Comparison of ENCODE assay signal across 14 mouse cellular contexts in genomic region chr1:133421061-133421460, GRCm38 (mm10). TPM values are rescaled to one million over a fixed set of nuclear protein-coding genes. Genes with fewer than 3 reads are reported as not detected.
A peak's percentile ranks its signal among the peaks of the same experiment; 100 is the strongest.
DNase-seq lines count a peak whose midpoint lies in the region; ATAC-seq and TF ChIP-seq lines count a peak whose summit lies in the region.
"Had no signal": no experiment of that assay in that cellular context is flagged by ENCODE, and none has a peak within 500 bp of the region (broad histone marks: within the 10 kb centered on the region; RNA-seq: fewer than 3 reads in every experiment).

No protein-coding gene starts in this region.

- H3K4me1 ChIP-seq in forebrain, postnatal 0 days (ENCODE audit: insufficient read depth): peaks cover 6% of the 10 kb centered on the region; the same call in 1 of the 2 replicates
- H3K4me1 ChIP-seq in forebrain, embryonic 16.5 days (replicated peaks; ENCODE audit: control insufficient read depth, insufficient read depth, low read length): peaks cover 22% of the 10 kb centered on the region
- peaks cover 31% of the 10 kb centered on the region for H3K4me1 ChIP-seq in kidney, adult 2 months (ENCODE audit: control insufficient read depth, insufficient read depth, low read length)
- peaks cover 27% of the 10 kb centered on the region for H3K4me1 ChIP-seq in brown adipose tissue, adult 24 weeks (ENCODE audit: control insufficient read depth, insufficient read depth, insufficient read length, low read length)
- H3K4me1 ChIP-seq in intestine, postnatal 0 days (replicated peaks; ENCODE audit: control insufficient read depth, insufficient read depth, low read length): peaks cover 23% of the 10 kb centered on the region
- peaks cover 22% of the 10 kb centered on the region for H3K4me1 ChIP-seq in liver, postnatal 0 days (ENCODE audit: insufficient read depth)

- H3K9ac ChIP-seq in forebrain, postnatal 0 days: no peak overlapping the region
- H3K9ac ChIP-seq in forebrain, embryonic 16.5 days (replicated peaks; ENCODE audit: low read depth, low read length): no peak overlapping the region
- H3K9ac ChIP-seq in intestine, postnatal 0 days (ENCODE audit: low read depth, low read length): no peak overlapping the region
- no peak overlapping the region for H3K9ac ChIP-seq in liver, postnatal 0 days (replicated peaks)
- H3K9ac ChIP-seq: liver, embryonic 12.5 days had no signal

- no peaks in the 10 kb centered on the region for H3K9me3 ChIP-seq in forebrain, postnatal 0 days (ENCODE audit: low read length)
- no peaks in the 10 kb centered on the region for H3K9me3 ChIP-seq in forebrain, embryonic 16.5 days (ENCODE audit: control insufficient read depth, low read length)
- no peaks in the 10 kb centered on the region for H3K9me3 ChIP-seq in intestine, postnatal 0 days (ENCODE audit: control insufficient read depth)
- H3K9me3 ChIP-seq in liver, postnatal 0 days (ENCODE audit: low read length): no peaks in the 10 kb centered on the region
- H3K9me3 ChIP-seq: liver, embryonic 12.5 days; megakaryocyte, embryonic 14.5 days had no signal

- TF ChIP-seq EP300 in liver, postnatal 0 days (IDR thresholded peaks at IDR 0.05; ENCODE audit: low read depth): no peak

- no peak for TF ChIP-seq POLR2A in kidney, adult 2 months (IDR thresholded peaks at IDR 0.05; ENCODE audit: low read depth, low read length)

- no peaks in the 10 kb centered on the region for H3K36me3 ChIP-seq in forebrain, postnatal 0 days (ENCODE audit: insufficient read depth)
- no peaks in the 10 kb centered on the region for H3K36me3 ChIP-seq in forebrain, embryonic 16.5 days (ENCODE audit: control insufficient read depth, insufficient read depth)
- no peaks in the 10 kb centered on the region for H3K36me3 ChIP-seq in kidney, adult 2 months (ENCODE audit: control insufficient read depth, insufficient read depth, low read length)
- H3K36me3 ChIP-seq in intestine, postnatal 0 days (ENCODE audit: control insufficient read depth, insufficient read depth): no peaks in the 10 kb centered on the region
- no peaks in the 10 kb centered on the region for H3K36me3 ChIP-seq in liver, postnatal 0 days (replicated peaks; ENCODE audit: insufficient read depth, low read length)
- H3K36me3 ChIP-seq: liver, embryonic 12.5 days had no signal

- 70% methylated on average over 2 of the region's 2 CpGs for WGBS in forebrain, postnatal 0 days
- WGBS in forebrain, embryonic 16.5 days: 59% methylated on average over 2 of the region's 2 CpGs
- 58% methylated on average over 2 of the region's 2 CpGs for WGBS in kidney, adult 2 months
- WGBS in intestine, postnatal 0 days: 62% methylated on average over 2 of the region's 2 CpGs
- 63% methylated on average over 2 of the region's 2 CpGs for WGBS in liver, postnatal 0 days (ENCODE audit: insufficient replicate concordance)

- ATAC-seq in forebrain, postnatal 0 days: no peak
- ATAC-seq in forebrain, embryonic 16.5 days: no peak
- no peak for ATAC-seq in intestine, postnatal 0 days
- ATAC-seq in liver, postnatal 0 days: no peak
- ATAC-seq in inflammation-experienced regulatory T-cells, adult 6 months: no peak
- ATAC-seq: activated CD4-positive, CD25-positive, alpha-beta regulatory T cell, adult 4 months; liver, embryonic 12.5 days had no signal

- no peaks in the 10 kb centered on the region for H3K27me3 ChIP-seq in forebrain, postnatal 0 days (ENCODE audit: insufficient read depth, low read length)
- peaks cover 4% of the 10 kb centered on the region; the same call in 1 of the 2 replicates for H3K27me3 ChIP-seq in forebrain, embryonic 16.5 days (replicated peaks; ENCODE audit: control insufficient read depth, insufficient read depth, low read length)
- no peaks in the 10 kb centered on the region for H3K27me3 ChIP-seq in kidney, adult 2 months (replicated peaks; ENCODE audit: control insufficient read depth, insufficient read depth, low read length)
- no peaks in the 10 kb centered on the region for H3K27me3 ChIP-seq in intestine, postnatal 0 days (replicated peaks; ENCODE audit: control insufficient read depth, insufficient read depth, low read length)
- peaks cover 7% of the 10 kb centered on the region for H3K27me3 ChIP-seq in liver, postnatal 0 days (ENCODE audit: insufficient read depth, low read length)

- H3K4me3 ChIP-seq in forebrain, postnatal 0 days (ENCODE audit: low read depth, low read length): no peak overlapping the region
- H3K4me3 ChIP-seq in forebrain, embryonic 16.5 days (replicated peaks; ENCODE audit: low read length): no peak overlapping the region
- peak overlapping the region; percentile 0; the same call in 1 of the 2 replicates for H3K4me3 ChIP-seq in kidney, adult 2 months (ENCODE audit: insufficient read depth, low read depth, low read length)
- peak overlapping the region; percentile 88 for H3K4me3 ChIP-seq in brown adipose tissue, adult 24 weeks (ENCODE audit: insufficient read depth, low read depth, low read length)
- H3K4me3 ChIP-seq in intestine, postnatal 0 days (ENCODE audit: low read depth, low read length): peak overlapping the region; percentile 84; the same call in 1 of the 2 replicates
- H3K4me3 ChIP-seq in liver, postnatal 0 days (ENCODE audit: low read depth, low read length): no peak overlapping the region
- H3K4me3 ChIP-seq: liver, embryonic 12.5 days; megakaryocyte, embryonic 14.5 days had no signal

- no peak overlapping the region for H3K27ac ChIP-seq in forebrain, postnatal 0 days (ENCODE audit: low read depth, low read length)
- no peak overlapping the region for H3K27ac ChIP-seq in forebrain, embryonic 16.5 days (ENCODE audit: low read length)
- peak overlapping the region; percentile 24 for H3K27ac ChIP-seq in kidney, adult 2 months (ENCODE audit: insufficient read depth, low read depth, low read length)
- H3K27ac ChIP-seq in brown adipose tissue, adult 24 weeks (replicated peaks; ENCODE audit: low read depth, low read length): 0 out of 2 replicates have a peak overlapping the region, but pooled peaks have one; percentile 93
- H3K27ac ChIP-seq in intestine, postnatal 0 days (ENCODE audit: low read depth, low read length): no peak overlapping the region
- no peak overlapping the region for H3K27ac ChIP-seq in liver, postnatal 0 days (ENCODE audit: low read depth)
- H3K27ac ChIP-seq: left cerebral cortex, adult 2 months; liver, embryonic 12.5 days had no signal

- no peak for TF ChIP-seq CTCF in forebrain, postnatal 0 days (IDR thresholded peaks at IDR 0.05; ENCODE audit: low read depth)
- no peak for TF ChIP-seq CTCF in kidney, adult 2 months (conservative IDR thresholded peaks at IDR 0.05; ENCODE audit: insufficient read depth, insufficient read length, low read depth, low read length)
- TF ChIP-seq CTCF in intestine, postnatal 0 days (IDR thresholded peaks at IDR 0.05; ENCODE audit: low read depth): no peak
- no peak for TF ChIP-seq CTCF in liver, postnatal 0 days (IDR thresholded peaks at IDR 0.05; ENCODE audit: low read depth)

- peak overlapping the region; percentile 13; the same call in 1 of the 2 replicates for H3K4me2 ChIP-seq in forebrain, postnatal 0 days (ENCODE audit: low read depth)
- no peak overlapping the region for H3K4me2 ChIP-seq in forebrain, embryonic 16.5 days (ENCODE audit: low read length)
- peak overlapping the region; percentile 79 for H3K4me2 ChIP-seq in intestine, postnatal 0 days (replicated peaks; ENCODE audit: low read depth)
- no peak overlapping the region for H3K4me2 ChIP-seq in liver, postnatal 0 days (ENCODE audit: low read depth, low read length)
- H3K4me2 ChIP-seq: liver, embryonic 12.5 days had no signal

- no peak for DNase-seq in forebrain, postnatal 0 days
- DNase-seq in kidney, adult 2 months: no peak
- DNase-seq in kidney, postnatal 25 days: no peak
- DNase-seq in liver, postnatal 0 days: no peak
- DNase-seq: cerebellum, postnatal 14 days had no signal

RNA-seq across cellular contexts. Expression of gene Sox13, which starts 3.1 kb away (rescaled TPM):
- 8.0 and 9.7 TPM in 2 replicates for total RNA-seq in forebrain, postnatal 0 days (2014; rRNA removed)
- polyA plus RNA-seq in forebrain, postnatal 0 days (2015; fragmentation: Nextera tagmentation; extraction: Ambion mirVana): 2.0 and 3.0 TPM in 2 replicates
- 3.6 and 4.4 TPM in 2 replicates for polyA plus RNA-seq in forebrain, embryonic 16.5 days (2015; fragmentation: Nextera tagmentation; extraction: Ambion mirVana)
- 46.7 and 51.2 TPM in 2 replicates for polyA plus RNA-seq in kidney, adult 2 months (2012; rRNA removed)
- 5.5 and 6.6 TPM in 2 replicates for polyA plus RNA-seq in brown adipose tissue, adult 24 weeks (2012; ENCODE audit: insufficient read depth, insufficient read length, missing spikeins)
- 12.3 and 12.6 TPM in 2 replicates for polyA plus RNA-seq in intestine, postnatal 0 days (2015; fragmentation: Nextera tagmentation; extraction: Ambion mirVana)
- polyA plus RNA-seq in liver, postnatal 0 days (2015; fragmentation: Nextera tagmentation; extraction: Ambion mirVana): 1.3 and 1.9 TPM in 2 replicates
- polyA plus RNA-seq in inflammation-experienced regulatory T-cells, adult 6 months (2017; shearing (Covaris generic)): not detected
- polyA plus RNA-seq: activated CD4-positive, CD25-positive, alpha-beta regulatory T cell, adult 4 months had no signal

RNA-seq across cellular contexts. Expression of gene Etnk2, which starts 57.7 kb away (rescaled TPM):
- 15.5 and 25.3 TPM in 2 replicates for total RNA-seq in forebrain, postnatal 0 days (2014; rRNA removed)
- 10.3 and 17.6 TPM in 2 replicates for polyA plus RNA-seq in forebrain, postnatal 0 days (2015; fragmentation: Nextera tagmentation; extraction: Ambion mirVana)
- polyA plus RNA-seq in forebrain, embryonic 16.5 days (2015; fragmentation: Nextera tagmentation; extraction: Ambion mirVana): 4.5 and 9.5 TPM in 2 replicates
- polyA plus RNA-seq in kidney, adult 2 months (2012; rRNA removed): 5.4 and 5.6 TPM in 2 replicates
- not detected in 2 replicates for polyA plus RNA-seq in brown adipose tissue, adult 24 weeks (2012; ENCODE audit: insufficient read depth, insufficient read length, missing spikeins)
- 6.0 and 6.2 TPM in 2 replicates for polyA plus RNA-seq in intestine, postnatal 0 days (2015; fragmentation: Nextera tagmentation; extraction: Ambion mirVana)
- 39.5 and 39.6 TPM in 2 replicates for polyA plus RNA-seq in liver, postnatal 0 days (2015; fragmentation: Nextera tagmentation; extraction: Ambion mirVana)
- polyA plus RNA-seq in inflammation-experienced regulatory T-cells, adult 6 months (2017; shearing (Covaris generic)): not detected
- total RNA-seq: neutrophil, adult 5-6 weeks had no signal

Comparison
In these comparisons a context has a peak if more than half of its experiments do, and no peak if none do; other contexts are left out.
1. H3K4me2 ChIP-seq: peak in forebrain, postnatal 0 days (single experiment) and intestine, postnatal 0 days (single experiment); none in forebrain, embryonic 16.5 days (single experiment) and liver, postnatal 0 days (single experiment).
2. H3K27ac ChIP-seq: peak in kidney, adult 2 months (single experiment) and brown adipose tissue, adult 24 weeks (single experiment); none in forebrain, postnatal 0 days (single experiment), forebrain, embryonic 16.5 days (single experiment), intestine, postnatal 0 days (single experiment) and liver, postnatal 0 days (single experiment).
3. H3K4me3 ChIP-seq: peak in kidney, adult 2 months (single experiment), brown adipose tissue, adult 24 weeks (single experiment) and intestine, postnatal 0 days (single experiment); none in forebrain, postnatal 0 days (single experiment), forebrain, embryonic 16.5 days (single experiment) and liver, postnatal 0 days (single experiment).